Mouse (Mus musculus): ENCODE data around the gene Arpp21.

DNA sequence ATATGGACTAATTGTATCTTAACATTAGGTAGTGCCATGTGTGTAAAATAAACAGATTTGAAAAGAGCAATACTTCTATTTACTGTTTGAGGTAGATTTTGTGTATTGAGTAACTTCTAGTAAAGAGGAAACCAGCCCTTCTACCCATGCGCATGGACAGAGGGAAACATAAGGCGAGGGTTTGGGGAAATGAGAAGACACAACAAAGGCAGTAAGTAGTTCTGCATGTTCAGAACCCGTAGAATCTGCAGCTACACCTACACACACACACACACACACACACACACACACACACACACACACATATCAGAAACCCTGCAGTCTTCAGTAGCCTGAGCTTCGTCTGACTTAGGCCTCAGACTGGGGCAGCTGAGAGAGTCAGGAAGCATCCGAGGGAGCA lies 140.0 kb downstream of the Arpp21 start:
- TF ChIP-seq CHD2 (IDR thresholded peaks at IDR 0.05; ENCODE audit: low read depth, low read length) (no peak), ZC3H11A (IDR thresholded peaks at IDR 0.05; ENCODE audit: borderline replicate concordance, low read depth, low read length) (no peak)
